Mouse (Mus musculus): Measurements from ENCODE around the gene Nrbf2. TPM values are rescaled to one million over a fixed set of nuclear protein-coding genes. Genes with fewer than 3 reads are reported as not detected.

Gene Nrbf2
- total RNA-seq (2015; ENCODE audit: low replicate concordance) (14.6 and 16.1 TPM in 2 replicates), total RNA-seq (2017; ENCODE audit: low replicate concordance) (9.7 and 12.7 TPM in 2 replicates)

- peak; percentile 88 for ATAC-seq (replicated peaks; ENCODE audit: low FRiP score, poor library complexity, severe bottlenecking)
Observed at GRCm38 (mm10) chr10:67285176-67285814, at the start of gene Nrbf2. Gene Nrbf2 (minus strand): TSS chr10:67285305.

- ATAC-seq (replicated peaks; ENCODE audit: low FRiP score, poor library complexity, severe bottlenecking), result no peak
Observed at GRCm38 (mm10) chr10:67330580-67330979, 45.5 kb upstream of the Nrbf2 start.

- no peak for ATAC-seq (replicated peaks; ENCODE audit: low FRiP score, poor library complexity, severe bottlenecking)
Observed at GRCm38 (mm10) chr10:67329661-67330060, 44.6 kb upstream of the Nrbf2 start.

- ATAC-seq (replicated peaks; ENCODE audit: low FRiP score, poor library complexity, severe bottlenecking), result no peak
Observed at GRCm38 (mm10) chr10:67328208-67328607, 43.1 kb upstream of the Nrbf2 start.

GRCm38 (mm10) chr10:67324036-67324435, 38.9 kb upstream of the Nrbf2 start:
- ATAC-seq (replicated peaks; ENCODE audit: low FRiP score, poor library complexity, severe bottlenecking), result no peak

GRCm38 (mm10) chr10:67321396-67321795, 36.3 kb upstream of the Nrbf2 start:
- ATAC-seq (replicated peaks; ENCODE audit: low FRiP score, poor library complexity, severe bottlenecking), result no peak

- no peak for ATAC-seq (replicated peaks; ENCODE audit: low FRiP score, poor library complexity, severe bottlenecking)
Observed at GRCm38 (mm10) chr10:67320207-67320859, 35.2 kb upstream of the Nrbf2 start.

GRCm38 (mm10) chr10:67319016-67319725, 34.1 kb upstream of the Nrbf2 start:
- ATAC-seq (replicated peaks; ENCODE audit: low FRiP score, poor library complexity, severe bottlenecking), result no peak

GRCm38 (mm10) chr10:67317931-67318460, 32.9 kb upstream of the Nrbf2 start:
- no peak for ATAC-seq (replicated peaks; ENCODE audit: low FRiP score, poor library complexity, severe bottlenecking)

GRCm38 (mm10) chr10:67314811-67315435, 29.8 kb upstream of the Nrbf2 start:
- ATAC-seq (replicated peaks; ENCODE audit: low FRiP score, poor library complexity, severe bottlenecking), result peak; percentile 79

GRCm38 (mm10) chr10:67312456-67312855, 27.4 kb upstream of the Nrbf2 start:
- no peak for ATAC-seq (replicated peaks; ENCODE audit: low FRiP score, poor library complexity, severe bottlenecking)

GRCm38 (mm10) chr10:67311277-67311959, 26.3 kb upstream of the Nrbf2 start:
- ATAC-seq (replicated peaks; ENCODE audit: low FRiP score, poor library complexity, severe bottlenecking), result no peak; the same call in 1 of the 2 replicates

GRCm38 (mm10) chr10:67309483-67310138, 24.5 kb upstream of the Nrbf2 start:
- no peak for ATAC-seq (replicated peaks; ENCODE audit: low FRiP score, poor library complexity, severe bottlenecking)

GRCm38 (mm10) chr10:67302340-67302739, 17.2 kb upstream of the Nrbf2 start:
- no peak for ATAC-seq (replicated peaks; ENCODE audit: low FRiP score, poor library complexity, severe bottlenecking)

GRCm38 (mm10) chr10:67301046-67301445, 15.9 kb upstream of the Nrbf2 start:
- ATAC-seq (replicated peaks; ENCODE audit: low FRiP score, poor library complexity, severe bottlenecking), result no peak

- no peak for ATAC-seq (replicated peaks; ENCODE audit: low FRiP score, poor library complexity, severe bottlenecking)
Observed at GRCm38 (mm10) chr10:67299285-67299684, 14.2 kb upstream of the Nrbf2 start.

GRCm38 (mm10) chr10:67298856-67299255, 13.8 kb upstream of the Nrbf2 start:
- ATAC-seq (replicated peaks; ENCODE audit: low FRiP score, poor library complexity, severe bottlenecking), result no peak

- ATAC-seq (replicated peaks; ENCODE audit: low FRiP score, poor library complexity, severe bottlenecking), result peak; percentile 40
Observed at GRCm38 (mm10) chr10:67297175-67297855, 12.2 kb upstream of the Nrbf2 start.

Data from erythroblast, adult 5-6 weeks (primary cell).